In the genomic region with DNA sequence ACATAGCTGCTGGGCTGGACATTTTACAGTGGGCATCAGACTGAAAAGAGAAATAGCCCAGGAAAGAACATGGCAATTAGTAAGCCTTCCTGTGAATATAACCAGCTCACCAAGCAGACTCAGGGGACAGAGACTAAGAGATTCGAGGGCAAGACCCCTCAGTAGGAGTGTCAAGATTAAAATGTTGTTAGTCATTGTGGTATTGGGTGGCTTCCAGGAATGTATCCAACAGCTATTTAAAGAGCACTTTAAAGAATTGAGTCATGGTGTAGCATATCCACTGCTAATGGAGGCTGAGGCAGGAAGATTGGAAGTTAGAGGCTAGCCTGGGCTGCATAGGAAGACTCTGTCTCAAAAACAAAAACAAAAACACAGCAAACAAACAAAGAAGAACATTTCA, we compare ENCODE assay signal across 24 mouse cellular contexts. TPM values are rescaled to one million over a fixed set of nuclear protein-coding genes. Genes with fewer than 3 reads are reported as not detected.
DNase-seq lines count a peak whose midpoint lies in the region; ATAC-seq and TF ChIP-seq lines count a peak whose summit lies in the region.
"Had no signal": no experiment of that assay in that cellular context is flagged by ENCODE, and none has a peak within 500 bp of the region (broad histone marks: within the 10 kb centered on the region; RNA-seq: fewer than 3 reads in every experiment).

No protein-coding gene starts in this region.

- no peaks in the 10 kb centered on the region for H3K36me3 ChIP-seq in midbrain, embryonic 15.5 days (replicated peaks)
- H3K36me3 ChIP-seq: embryonic facial prominence, embryonic 13.5 days; G1E; heart, embryonic 12.5 days; hindbrain, embryonic 15.5 days had no signal

- H3K4me3 ChIP-seq in embryonic fibroblast, embryonic 13.5 days (ENCODE audit: insufficient read depth, low read length) = no peak overlapping the region
- H3K4me3 ChIP-seq in midbrain, embryonic 15.5 days = no peak overlapping the region
- H3K4me3 ChIP-seq: embryonic facial prominence, embryonic 13.5 days; forebrain, embryonic 13.5 days; heart, embryonic 12.5 days; hindbrain, embryonic 15.5 days had no signal

- ATAC-seq in midbrain, embryonic 15.5 days (replicated peaks) = no peak
- ATAC-seq: CD4-positive, CD25-positive, alpha-beta regulatory T cell, adult 4 months; intestine, embryonic 16.5 days had no signal

- intact Hi-C loops in heart, postnatal 14 days (cut with DNase I) = no loop called here

- no peak overlapping the region for H3K4me2 ChIP-seq in midbrain, embryonic 15.5 days
- H3K4me2 ChIP-seq: embryonic facial prominence, embryonic 13.5 days; forebrain, embryonic 13.5 days; heart, embryonic 12.5 days had no signal

- H3K4me1 ChIP-seq in embryonic fibroblast, embryonic 13.5 days (ENCODE audit: control insufficient read depth, insufficient read depth, low read length) = peaks cover 16% of the 10 kb centered on the region
- peaks cover 7% of the 10 kb centered on the region for H3K4me1 ChIP-seq in midbrain, embryonic 15.5 days

- no peak for TF ChIP-seq CTCF in embryonic fibroblast, embryonic 13.5 days (IDR thresholded peaks at IDR 0.05; ENCODE audit: borderline replicate concordance, insufficient read depth, low read length)

- TF ChIP-seq POLR2A in embryonic fibroblast, embryonic 13.5 days (IDR thresholded peaks at IDR 0.05; ENCODE audit: low read depth, low read length) = no peak

- no peaks in the 10 kb centered on the region for H3K9me3 ChIP-seq in midbrain, embryonic 15.5 days
- H3K9me3 ChIP-seq: embryonic facial prominence, embryonic 13.5 days; forebrain, embryonic 13.5 days; G1E; heart, embryonic 12.5 days; hindbrain, embryonic 15.5 days had no signal

- peak; percentile 30 for DNase-seq in heart, adult 11 months
- no peak for DNase-seq in heart, postnatal 14 days
- DNase-seq in 416B (ENCODE audit: low read depth) (peak; percentile 91), MN1 (ENCODE audit: low spot score) (peak; percentile 26)
- DNase-seq in left cerebral cortex, adult 11 months (ENCODE audit: low spot score) = no peak
- DNase-seq in adrenal gland, postnatal 4 days (ENCODE audit: low spot score in 2 of 2) = no peak
- DNase-seq: adrenal gland, postnatal 10 days; cerebellum, adult 11-12 months; cerebellum, adult 9-10 months; cerebellum, postnatal 25 days; gastrocnemius, postnatal 10 days; heart, postnatal 36 days had no signal

- H3K9ac ChIP-seq in midbrain, embryonic 15.5 days = no peak overlapping the region
- H3K9ac ChIP-seq: embryonic facial prominence, embryonic 13.5 days; forebrain, embryonic 13.5 days; heart, embryonic 12.5 days; hindbrain, embryonic 15.5 days had no signal

- WGBS in midbrain, embryonic 15.5 days = 73% methylated on average over 1 of the region's 1 CpGs

- H3K27me3 ChIP-seq in midbrain, embryonic 15.5 days (replicated peaks) = no peaks in the 10 kb centered on the region
- H3K27me3 ChIP-seq: embryonic facial prominence, embryonic 13.5 days; forebrain, embryonic 13.5 days; heart, embryonic 12.5 days; hindbrain, embryonic 15.5 days had no signal

- H3K27ac ChIP-seq in embryonic fibroblast, embryonic 13.5 days (ENCODE audit: insufficient read depth, low read length) = peak overlapping the region; percentile 5; the same call in 1 of the 2 replicates
- H3K27ac ChIP-seq in midbrain, embryonic 15.5 days = no peak overlapping the region
- H3K27ac ChIP-seq: embryonic facial prominence, embryonic 13.5 days; forebrain, embryonic 13.5 days; hindbrain, embryonic 15.5 days had no signal

RNA-seq across cellular contexts. Expression of a gene that starts 0.9 kb away (rescaled TPM):
- not detected for total RNA-seq in heart, postnatal 14 days (2021)
- polyA plus RNA-seq in embryonic fibroblast, embryonic 13.5 days (2011; ENCODE audit: insufficient read length, low read depth, missing spikeins) = not detected in 2 replicates
- polyA plus RNA-seq in midbrain, embryonic 15.5 days (2015; fragmentation: Nextera tagmentation; extraction: Ambion mirVana) = 0.13 TPM in 1 of 2 replicates, not detected in the other
- total RNA-seq in adrenal gland, postnatal 4 days (2021) = not detected
- total RNA-seq: adrenal gland, postnatal 10 days; G1E; gastrocnemius, postnatal 10 days; heart, adult 8-10 months; heart, postnatal 36 days had no signal
- polyA plus RNA-seq: CD4-positive, CD25-positive, alpha-beta regulatory T cell, adult 4 months; embryonic facial prominence, embryonic 13.5 days; forebrain, embryonic 13.5 days; G1E; heart, embryonic 12.5 days; heart, embryonic 16.5 days; hindbrain, embryonic 11.5 days; hindbrain, embryonic 15.5 days; intestine, embryonic 16.5 days had no signal

Comparison
In these comparisons a context has a peak if more than half of its experiments do, and no peak if none do; other contexts are left out.
1. DNase-seq: peak in heart, adult 11 months (single experiment), 416B (single experiment) and MN1 (single experiment); none in heart, postnatal 14 days (0 of 2), left cerebral cortex, adult 11 months (single experiment) and adrenal gland, postnatal 4 days (0 of 2).